Mouse (Mus musculus) left cerebral cortex, postnatal 10 days (tissue): ENCODE data around the gene Golt1a. TPM values are rescaled to one million over a fixed set of nuclear protein-coding genes. Genes with fewer than 3 reads are reported as not detected.

ENCODE experiments used
- DNase-seq, 2 experiments: peaks; one replicate each; pipeline ENCODE4 v3.0.0; 2021 to 2022; ENCODE audit warnings: low spot score in 2 of 2, mixed read lengths in 1 of 2; ENCODE audit errors: extremely low spot score in 1 of 2
- intact Hi-C: fragments of 180-260 bp; cut with DNase I; formaldehyde crosslinking; loops from one replicate; pipeline ENCODE4 v1.15.1; 2025
- total RNA-seq, 2 experiments: library from RNA; stranded (reverse); gene quantifications; 2 replicates each; pipeline ENCODE4 v1.2.3; 2021

Golt1a gene
- total RNA-seq, 2 experiments from 2014 or later: 0.39 TPM; not detected in 1

DNA sequence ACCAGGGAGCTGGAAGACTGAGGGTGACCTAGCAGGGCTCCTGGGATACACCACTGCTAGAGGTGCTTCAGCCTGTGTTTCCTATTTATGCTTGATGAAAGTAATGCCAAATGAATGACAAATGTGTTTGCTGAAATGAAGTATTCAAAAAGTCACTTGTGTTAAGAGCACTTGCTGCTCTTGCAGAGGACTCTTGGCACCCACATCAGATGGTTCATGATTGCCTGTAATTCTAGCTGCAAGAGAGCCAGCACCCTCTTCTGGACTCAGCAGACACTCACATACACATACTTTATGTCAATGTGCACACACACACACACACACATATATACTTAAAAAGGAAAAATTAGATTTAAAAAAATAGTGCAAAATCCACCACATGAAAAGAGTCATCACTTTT, 17.0 kb upstream of the Golt1a start:
- intact Hi-C loops: no loop called here
- DNase-seq: no peak

DNA sequence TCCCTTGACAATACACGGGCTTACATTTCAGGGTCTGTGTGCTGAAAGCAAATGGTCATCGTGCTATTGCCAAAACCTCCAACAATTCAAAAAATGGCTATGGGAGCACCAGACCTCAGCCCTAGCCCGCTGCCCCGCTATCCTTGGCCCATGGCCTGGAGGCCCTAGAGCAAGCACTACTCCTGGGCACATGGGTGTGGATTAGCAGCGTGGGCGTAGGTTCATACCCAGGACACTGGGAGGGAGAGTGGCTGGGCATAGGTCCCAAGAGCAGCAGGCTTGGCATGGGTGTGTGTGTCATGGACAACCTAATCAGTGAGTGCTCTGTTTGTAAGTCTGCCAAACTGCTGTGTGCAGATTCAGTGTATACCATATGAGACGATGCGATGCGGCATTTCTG, 13.2 kb upstream of the Golt1a start:
- intact Hi-C loops: no loop called here
- DNase-seq: peak in 1 of 2 experiments; percentile 50

DNA sequence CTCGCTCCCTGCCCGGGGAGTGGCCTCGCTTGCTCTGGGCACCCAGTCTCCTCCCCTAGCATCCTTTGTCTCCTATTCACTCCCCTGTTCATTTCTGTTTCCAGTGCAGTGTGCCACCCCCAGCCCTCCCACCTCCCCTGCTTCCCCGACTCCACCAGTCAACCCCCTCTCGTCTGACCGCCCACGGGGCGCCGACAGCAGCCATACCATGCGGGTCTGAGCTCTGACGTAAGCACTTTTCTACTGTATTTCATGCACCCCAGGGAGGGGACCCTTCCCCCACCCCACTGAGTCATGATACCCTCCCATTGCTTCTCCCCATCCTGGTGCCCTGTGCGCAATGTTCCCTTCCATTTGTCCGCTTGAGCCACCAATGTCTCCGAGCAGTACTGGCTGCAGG, 10.8 kb upstream of the Golt1a start:
- no peak for DNase-seq
- intact Hi-C loops: no loop called here

DNA sequence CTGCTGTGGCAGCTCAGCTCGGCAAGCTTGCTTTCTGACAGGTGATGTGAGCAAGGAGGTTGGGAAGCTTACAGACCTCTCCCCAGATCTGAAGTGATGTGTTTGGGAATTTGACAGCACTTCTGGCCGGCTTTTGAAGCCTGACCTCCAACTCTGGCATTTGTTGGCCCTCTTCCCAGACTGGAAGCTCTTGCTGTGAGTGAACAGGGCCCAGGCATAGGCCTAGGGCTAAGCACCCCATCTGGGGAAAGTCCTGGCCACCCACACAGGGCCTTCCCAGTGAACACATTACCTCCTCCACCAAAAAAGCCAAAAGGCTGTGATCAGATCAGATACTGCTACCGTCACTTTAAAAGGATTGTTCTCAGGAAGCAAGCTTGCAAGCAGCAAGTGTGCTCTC, 7.1 kb upstream of the Golt1a start:
- DNase-seq: peak in 1 of 2 experiments; percentile 75
- intact Hi-C loops: no loop called here

DNA sequence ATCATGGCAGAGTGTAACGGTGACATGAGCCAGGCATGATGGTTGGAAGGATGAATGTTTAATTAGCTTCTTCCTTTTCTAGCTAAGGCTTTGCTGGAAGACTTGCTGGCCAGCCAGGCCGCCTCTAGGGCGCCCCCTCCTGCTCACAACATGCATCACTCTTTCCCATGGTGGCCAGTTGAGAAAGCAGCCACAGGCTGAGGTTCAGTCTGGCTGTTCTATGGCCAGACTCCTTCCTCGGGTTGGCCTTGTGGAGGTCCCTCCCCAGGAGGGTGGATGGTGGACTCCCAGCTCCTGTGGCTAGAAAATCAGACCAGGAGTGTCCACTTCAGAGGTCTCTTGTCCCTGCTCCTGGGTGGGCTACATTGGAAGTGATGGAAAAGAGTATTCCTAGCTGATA, 2.8 kb upstream of the Golt1a start:
- intact Hi-C loops: loop anchor here (2.0 kb wide), 1 partner anchor 130 kb away; no protein-coding TSS in a partner anchor
- peak; percentile 61 to 77 for DNase-seq

DNA sequence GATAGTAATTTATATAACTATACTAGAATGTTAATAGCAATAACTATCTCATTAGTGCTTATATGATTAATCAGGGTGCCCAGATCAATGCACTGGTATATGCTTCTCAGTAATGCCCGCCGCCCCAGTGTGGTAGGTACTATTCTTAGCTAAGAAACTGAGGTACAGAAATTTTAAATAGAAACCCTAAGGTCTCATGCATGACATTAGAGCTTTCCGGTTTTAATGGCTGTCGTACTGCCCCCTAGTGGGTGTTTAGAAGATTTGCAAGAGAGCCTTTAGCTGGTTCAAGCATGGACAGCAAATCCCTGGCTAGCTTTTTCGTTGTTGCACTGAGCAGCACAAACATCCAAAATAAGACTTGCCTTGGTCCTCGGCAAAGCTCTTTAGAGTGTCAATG, 2.3 kb upstream of the Golt1a start:
- DNase-seq: peak in 1 of 2 experiments; percentile 56
- intact Hi-C loops: loop anchor here (2.0 kb wide), 1 partner anchor 131 kb away; no protein-coding TSS in a partner anchor

DNA sequence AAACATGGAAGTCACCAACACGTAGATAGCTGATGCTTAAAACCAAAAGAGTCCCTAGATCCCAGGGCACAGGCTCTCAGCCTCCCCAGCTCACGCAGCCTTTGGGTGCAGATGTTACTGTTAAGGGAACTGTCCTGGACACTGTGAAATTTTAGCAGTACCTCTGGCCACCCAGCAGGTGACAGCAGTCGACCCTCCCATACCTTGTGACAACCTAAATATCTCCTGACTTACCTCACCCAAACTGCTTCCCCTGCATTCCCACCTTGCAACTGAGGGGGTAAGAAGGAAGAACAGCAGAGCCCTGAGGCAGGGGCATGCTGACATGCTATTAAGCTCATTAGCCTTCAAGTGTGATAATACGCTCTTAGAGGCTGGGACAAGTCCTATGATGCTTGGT, 1.6 kb downstream of the Golt1a start:
- no peak for DNase-seq
- intact Hi-C loops: loop anchor here (5.0 kb wide), 1 partner anchor 301 kb away; the partner anchor contains the start of gene Snrpe

DNA sequence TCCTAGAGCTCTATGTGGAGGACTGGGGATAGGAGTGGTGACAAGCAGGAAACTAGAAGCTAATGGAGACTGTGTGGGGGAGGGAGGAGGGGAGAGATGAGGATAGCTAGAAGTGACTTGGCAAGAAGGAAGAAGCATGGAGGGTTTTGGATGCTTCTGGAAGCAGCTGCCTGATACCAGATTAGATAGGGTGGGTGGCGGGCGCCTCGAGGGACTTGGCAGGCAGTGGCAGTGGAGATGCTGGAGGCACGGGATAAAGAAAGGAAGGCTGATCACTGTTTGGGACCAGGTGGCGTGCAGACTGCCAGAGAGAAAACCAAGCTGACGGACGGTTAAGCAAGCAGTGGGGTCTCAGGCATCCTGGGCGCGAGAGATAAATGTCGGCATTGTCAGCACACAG, 2.3 kb downstream of the Golt1a start:
- peak; percentile 81 to 87 for DNase-seq
- intact Hi-C loops: loop anchor here (5.0 kb wide), 1 partner anchor 300 kb away; the partner anchor contains the start of gene Snrpe

DNA sequence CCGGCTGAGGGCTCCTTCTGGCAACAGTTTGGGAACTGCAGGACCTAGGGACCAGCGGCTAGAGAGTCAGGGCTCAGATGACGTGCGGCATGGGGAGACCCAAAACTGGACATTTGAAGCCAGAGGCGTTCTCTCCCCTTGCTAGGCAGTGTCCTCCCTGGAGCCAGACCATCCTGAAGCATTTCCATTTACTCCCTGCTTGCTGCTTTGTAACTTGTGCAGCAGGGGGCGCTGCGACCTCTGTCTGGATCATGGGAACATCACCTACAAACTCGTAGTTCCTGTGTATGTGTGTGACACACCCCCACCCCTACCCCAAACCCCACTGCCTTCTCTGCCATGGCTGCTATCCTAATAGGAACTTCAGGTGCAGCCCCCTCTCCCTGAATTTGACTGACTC, 4.8 kb downstream of the Golt1a start:
- DNase-seq: peak in 1 of 2 experiments; percentile 78
- intact Hi-C loops: loop anchor here (5.0 kb wide), 1 partner anchor 298 kb away; the partner anchor contains the start of gene Snrpe

DNA sequence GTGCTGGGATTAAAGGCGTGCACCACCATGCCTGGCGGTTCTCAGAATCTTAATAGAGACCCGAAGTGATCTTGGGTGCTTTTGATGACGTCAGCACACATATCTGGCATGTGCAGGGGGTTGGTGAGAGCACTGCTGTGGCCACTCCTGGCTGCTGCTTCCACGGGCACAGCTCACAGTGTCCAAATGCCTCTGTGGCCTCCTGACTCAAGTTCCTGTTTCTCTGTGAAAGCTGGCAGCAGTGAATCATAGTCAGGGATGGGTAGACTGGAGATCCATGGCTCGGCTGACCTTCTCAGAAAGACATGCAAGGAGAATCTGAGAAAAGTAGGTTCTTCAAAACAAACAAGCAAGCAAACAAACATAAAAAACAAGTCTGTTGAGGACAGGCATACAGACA, 6.2 kb downstream of the Golt1a start:
- DNase-seq: peak in 1 of 2 experiments; percentile 13
- intact Hi-C loops: loop anchor here (2.0 kb wide), 1 partner anchor 37 kb away; no protein-coding TSS in a partner anchor

DNA sequence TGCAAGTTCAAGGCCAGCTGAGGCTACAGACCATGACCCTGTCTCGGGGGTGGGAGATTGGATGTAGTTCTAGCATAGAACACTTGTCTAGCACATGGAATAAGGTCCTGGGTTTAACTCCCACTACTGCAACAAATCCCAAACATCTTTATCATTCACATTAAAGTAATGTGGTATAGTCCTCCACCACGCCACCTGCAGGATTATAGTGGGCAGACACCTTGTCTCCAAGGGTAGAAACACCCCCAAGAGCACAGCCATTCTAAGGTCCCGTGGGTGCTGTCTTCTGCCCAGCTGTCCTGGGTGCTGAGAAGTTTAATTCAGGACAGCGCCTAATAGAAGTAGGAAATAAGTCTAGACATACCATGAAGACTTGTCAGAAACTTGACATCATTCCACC, 7.0 kb downstream of the Golt1a start:
- DNase-seq: no peak
- intact Hi-C loops: loop anchor here (2.0 kb wide), 1 partner anchor 36 kb away; no protein-coding TSS in a partner anchor

DNA sequence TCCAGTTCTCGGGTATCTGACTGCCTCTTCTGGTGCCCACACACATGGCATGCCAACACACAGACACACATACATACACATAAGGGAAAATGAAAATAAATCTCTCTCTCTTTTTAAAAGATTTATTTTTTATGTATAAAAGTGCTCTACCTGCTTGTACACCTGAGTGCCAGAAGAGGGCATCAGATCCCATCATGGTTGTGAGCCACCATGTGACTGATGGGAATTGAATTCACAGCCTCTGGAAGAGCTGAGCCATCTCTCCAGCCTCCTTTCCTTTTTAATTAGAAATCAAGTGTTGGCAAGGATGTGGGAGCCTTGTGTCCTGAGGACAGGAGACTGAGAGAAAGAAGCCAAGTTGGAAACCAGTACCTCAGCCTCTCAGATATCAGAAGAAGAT, 7.5 kb downstream of the Golt1a start:
- intact Hi-C loops: loop anchor here (2.0 kb wide), 1 partner anchor 36 kb away; no protein-coding TSS in a partner anchor
- DNase-seq: peak in 1 of 2 experiments; percentile 13

DNA sequence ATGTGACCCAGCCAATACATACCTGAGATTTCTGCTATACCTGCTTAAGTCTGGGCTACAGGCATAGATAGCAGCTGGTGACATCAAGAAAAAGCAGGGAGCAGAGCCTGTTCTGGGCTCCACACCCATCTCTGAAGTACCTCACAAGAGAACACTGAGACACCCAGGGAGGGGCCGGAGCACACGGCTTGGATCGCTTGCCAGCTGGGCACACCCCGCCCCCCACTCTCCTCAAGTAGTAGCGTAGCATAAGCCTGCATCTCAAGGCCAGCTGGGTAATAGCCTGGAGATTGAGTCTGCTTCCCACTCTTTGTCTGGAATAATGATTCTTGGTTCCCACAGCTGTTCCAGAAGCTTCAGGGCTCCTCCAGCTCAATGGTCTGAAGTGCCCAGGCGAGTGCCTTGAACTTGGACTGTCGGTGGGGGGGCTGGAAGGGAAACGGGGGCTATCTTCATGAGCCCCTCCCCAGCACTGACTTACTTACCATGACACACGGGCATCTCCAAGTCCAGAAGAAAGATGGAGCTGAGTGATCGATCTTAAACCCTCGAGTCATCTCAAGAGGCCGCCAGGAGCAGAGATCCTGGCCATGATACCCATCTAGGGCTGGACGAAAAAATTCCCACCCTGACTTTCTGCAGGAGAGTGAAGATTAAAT, 11.8 kb downstream of the Golt1a start, which contains the start of gene Kiss1:
TSS of gene Kiss1 (plus strand) at position 609 of the 659 bp plus-strand sequence.
- intact Hi-C loops: no loop called here

DNA sequence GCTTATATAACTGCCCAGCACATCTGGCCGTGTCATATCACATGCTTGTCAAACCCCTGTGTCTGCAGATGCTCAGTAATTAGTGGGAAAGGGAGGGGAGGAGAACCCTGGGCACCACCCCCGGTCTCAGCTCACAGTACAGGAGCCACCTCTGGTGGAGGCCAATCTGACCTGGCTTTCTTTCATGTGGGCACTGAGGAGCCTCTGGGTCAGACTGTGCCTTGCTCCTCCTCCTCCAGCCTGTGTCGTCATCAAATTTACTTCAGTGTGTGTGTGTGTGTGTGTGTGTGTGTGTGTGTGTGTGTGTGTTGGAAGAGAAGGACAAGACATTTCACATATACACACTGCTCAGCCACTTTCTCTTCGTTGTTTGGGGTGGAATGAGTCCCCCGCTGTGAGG, 13.7 kb downstream of the Golt1a start:
- intact Hi-C loops: no loop called here

More for the DNA sequence above, 11.8 kb downstream of the Golt1a start, which contains the start of gene Kiss1:
- DNase-seq: peak in 1 of 2 experiments; percentile 71

DNA sequence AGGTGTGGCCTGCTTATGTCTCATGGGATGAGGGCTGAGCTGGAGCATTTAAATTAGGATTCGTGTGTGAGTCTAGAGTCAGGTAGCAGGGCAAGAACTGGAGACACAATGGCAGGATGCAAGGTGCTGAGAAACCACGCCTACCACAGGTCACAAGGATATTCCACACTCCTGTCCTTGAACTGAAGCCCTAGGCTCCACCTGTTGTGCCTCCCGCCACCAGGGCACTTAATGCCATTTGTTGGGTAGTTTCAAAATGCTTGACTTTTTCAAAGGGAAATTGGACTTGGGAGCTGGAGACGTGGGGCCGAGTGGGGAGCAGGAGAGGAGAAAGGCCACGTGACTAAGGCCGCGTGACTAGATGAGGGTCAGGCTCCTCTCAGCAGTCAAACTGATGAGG, 16.4 kb downstream of the Golt1a start:
- no peak for DNase-seq
- intact Hi-C loops: no loop called here

More for the DNA sequence above, 13.7 kb downstream of the Golt1a start:
- no peak for DNase-seq

DNA sequence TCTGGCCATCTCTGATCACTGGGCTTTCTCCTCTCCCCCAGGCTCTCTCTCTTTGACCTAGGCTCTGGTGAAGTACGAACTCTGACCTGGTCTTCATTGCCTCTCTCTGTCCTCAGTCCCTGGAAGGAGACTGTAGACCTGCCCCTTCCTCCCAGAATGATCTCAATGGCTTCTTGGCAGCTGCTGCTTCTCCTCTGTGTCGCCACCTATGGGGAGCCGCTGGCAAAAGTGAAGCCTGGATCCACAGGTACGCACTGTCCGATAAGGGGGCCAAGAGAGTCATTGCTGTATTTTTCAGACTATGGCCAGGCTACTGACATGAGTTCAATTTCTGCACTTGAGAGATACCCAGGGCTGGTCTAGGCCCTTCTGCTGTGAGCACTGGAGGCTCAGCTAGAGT, 17.5 kb downstream of the Golt1a start:
- DNase-seq: no peak
- intact Hi-C loops: no loop called here

DNA sequence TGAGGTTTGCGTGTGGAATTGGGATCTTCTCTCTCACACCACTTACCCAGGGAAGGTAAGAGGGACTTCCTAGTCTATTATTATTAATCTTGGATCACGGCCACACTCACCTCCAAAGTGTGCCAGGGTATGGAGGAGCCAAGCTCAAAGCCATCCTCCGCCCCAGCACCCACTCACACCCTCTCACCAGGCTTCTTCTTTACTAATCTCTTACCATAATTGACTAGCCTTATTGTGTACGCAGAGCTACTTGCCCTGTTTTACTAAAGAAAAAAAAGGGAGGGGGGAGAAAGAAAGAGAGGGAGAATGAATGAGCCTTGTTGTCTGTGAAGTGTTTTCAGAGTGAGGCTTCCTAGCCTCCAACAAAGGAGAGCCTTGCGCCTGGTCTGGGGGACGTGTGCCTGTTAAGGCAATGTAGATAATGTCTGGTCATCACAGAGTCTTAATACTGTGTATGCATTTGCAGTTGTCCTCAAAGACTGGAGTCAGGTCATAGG, 18.7 kb downstream of the Golt1a start:
- no peak for DNase-seq
- intact Hi-C loops: no loop called here

DNA sequence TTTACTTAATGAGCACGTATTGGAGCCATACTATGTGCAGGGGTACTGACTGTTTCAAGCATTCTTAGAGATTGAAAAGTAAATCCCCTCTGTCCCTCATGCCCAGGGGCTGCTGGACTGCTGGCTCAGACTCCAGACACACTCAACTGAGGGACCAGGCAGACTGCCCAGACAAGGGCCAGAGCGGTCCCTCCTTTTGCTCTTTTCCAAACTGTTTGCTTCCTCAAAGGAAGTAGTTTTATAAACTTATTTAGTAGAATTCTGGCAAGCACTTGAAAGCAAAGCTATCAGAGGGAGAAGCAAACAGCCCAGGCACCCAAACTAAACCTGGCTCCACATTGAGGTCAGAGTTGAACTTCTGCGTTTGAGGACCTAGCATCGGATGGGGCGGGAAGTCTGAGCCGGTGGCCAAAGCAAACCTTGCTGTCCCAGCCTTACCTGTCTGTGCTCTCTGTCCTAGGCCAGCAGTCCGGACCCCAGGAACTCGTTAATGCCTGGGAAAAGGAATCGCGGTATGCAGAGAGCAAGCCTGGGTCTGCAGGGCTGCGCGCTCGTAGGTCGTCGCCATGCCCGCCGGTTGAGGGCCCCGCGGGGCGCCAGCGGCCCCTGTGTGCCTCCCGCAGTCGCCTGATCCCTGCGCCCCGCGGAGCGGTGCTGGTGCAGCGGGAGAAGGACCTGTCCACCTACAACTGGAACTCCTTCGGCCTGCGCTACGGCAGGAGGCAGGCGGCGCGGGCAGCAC, 19.5 kb downstream of the Golt1a start:
- peak in 1 of 2 experiments; percentile 52 for DNase-seq
- intact Hi-C loops: no loop called here

DNA sequence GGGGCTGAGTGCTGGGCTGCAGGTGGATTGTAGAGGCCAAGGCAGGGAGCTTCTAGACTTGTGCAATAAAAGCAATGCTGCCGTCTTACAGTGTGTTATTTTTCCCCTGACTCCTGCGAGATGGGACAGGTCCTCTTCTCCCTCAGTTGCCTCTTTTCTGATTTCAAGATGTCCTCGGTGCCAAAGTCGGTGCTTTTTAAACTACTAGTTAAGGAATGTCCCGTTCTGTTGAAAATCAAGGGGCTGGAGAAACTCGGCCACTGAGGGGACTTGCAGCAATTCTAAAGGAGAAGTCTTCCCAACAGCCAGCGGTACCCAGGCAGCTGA, 20.0 kb downstream of the Golt1a start:
- no peak for DNase-seq
- intact Hi-C loops: no loop called here

DNA sequence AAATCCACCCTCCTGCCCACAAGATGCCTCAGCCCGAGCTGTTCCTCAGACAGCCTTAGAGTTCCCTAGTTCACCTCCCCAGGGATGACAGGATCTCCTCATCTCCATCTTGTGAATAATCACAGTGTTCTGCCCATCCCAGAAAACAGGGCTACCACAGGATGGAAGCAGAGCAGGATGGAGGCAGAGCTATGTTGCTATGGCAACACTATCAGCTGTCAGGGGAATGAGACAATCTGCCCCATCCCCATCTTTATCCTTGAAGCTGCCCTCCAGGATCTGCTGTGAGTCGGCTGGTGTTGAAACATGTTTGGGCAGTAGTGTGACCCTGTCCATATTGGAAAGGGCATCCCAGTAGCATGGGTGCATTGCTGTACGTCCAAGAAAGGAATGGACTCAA, 21.5 kb downstream of the Golt1a start:
- intact Hi-C loops: no loop called here
- peak in 1 of 2 experiments; percentile 34 for DNase-seq
